Mouse (Mus musculus): ENCODE results near the gene Ddit4.

DNA sequence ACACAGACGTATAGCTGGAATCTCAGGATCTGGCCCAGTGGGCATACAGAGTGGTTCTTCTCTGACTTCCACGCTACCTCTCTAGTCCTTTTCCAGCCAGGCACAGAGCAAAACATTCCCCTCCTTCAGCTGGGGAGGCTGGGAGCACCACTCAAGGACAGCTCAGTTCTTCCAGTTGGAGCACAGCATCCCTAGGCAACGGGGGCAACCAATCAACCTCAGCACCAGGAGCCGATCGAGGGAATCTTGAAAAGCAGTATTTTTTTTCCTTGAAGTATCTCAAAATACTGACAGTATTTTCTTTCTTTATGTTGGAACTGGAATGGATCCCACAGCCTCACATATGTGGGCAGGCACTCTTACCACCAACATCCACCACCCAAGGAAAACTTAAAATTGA is 5.0 kb upstream of the Ddit4 start:
- TF ChIP-seq EP300 (IDR thresholded peaks at IDR 0.05) (no peak), CTCF (IDR thresholded peaks at IDR 0.05) (no peak)

Measured in lung, postnatal 0 days (tissue).